Mouse (Mus musculus) ovary, adult 18-20 months (tissue): ENCODE data around the gene 1300017J02Rik.
A peak's percentile ranks its signal among the peaks of the same experiment; 100 is the strongest.
"Not testable (repeated sequence)": the region's sequence is repeated elsewhere in the genome, so short reads cannot be mapped to it uniquely, and the experiment has no call there.

Source experiments
- DNase-seq: peaks from one replicate; pipeline ENCODE4 v3.0.0; 2022; ENCODE audit warnings: low spot score, mixed read lengths

Gene 1300017J02Rik

DNA sequence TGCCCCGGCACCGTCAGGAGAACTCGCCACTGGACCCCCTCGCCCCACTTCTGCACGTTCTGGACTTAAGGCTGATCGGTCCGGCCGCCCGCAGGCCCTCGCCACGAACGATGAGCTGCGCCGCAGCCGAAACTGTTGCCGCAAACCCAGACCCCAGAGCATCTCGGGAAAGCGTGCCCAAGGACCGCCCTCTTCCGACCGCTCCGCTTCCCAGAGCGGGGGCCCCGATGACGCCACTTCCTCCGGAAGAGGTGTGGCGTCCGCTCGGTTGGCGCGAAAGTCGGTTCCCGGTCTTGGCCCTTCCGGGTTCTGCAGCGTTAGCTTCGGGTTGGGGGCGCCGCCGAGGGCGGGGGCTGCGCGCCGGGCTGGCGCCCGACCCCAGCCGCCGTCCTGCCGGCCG is at the start of gene 1300017J02Rik, which contains the start of gene Topbp1:
Gene 1300017J02Rik, minus strand, starts transcription at position 156 of the 400 bp plus-strand sequence.
Gene Topbp1, plus strand, starts transcription at position 289 of the 400 bp plus-strand sequence.
- DNase-seq = peak; percentile 87

GRCm38 (mm10) chr9:103353500-103354260 is 48.8 kb upstream of the 1300017J02Rik start:
- not testable (repeated sequence) for DNase-seq

GRCm38 (mm10) chr9:103348791-103349190 is 43.9 kb upstream of the 1300017J02Rik start:
- DNase-seq = no peak

DNA sequence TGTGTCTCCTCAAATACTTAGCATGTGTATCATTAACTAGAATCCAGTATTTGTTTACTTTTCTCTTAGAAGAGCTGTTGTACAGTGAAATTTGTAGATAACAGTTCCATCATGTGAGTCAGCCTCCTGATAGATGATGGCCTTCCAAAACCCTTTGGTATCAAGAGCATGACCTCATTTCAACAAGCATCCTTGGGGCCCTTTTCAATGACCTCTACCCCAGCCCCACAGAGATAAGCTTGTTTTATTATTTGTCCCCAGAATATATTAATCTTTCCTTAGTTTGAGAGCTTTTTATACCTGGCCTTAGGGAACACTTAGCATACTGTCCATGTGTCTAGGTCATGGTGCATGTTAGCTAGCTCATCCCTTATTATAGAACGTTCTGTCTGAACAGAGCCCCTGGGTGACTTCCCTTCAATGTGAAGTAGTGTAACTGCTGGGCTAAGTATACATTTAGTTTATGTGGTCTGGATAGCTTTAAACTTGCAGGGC is 43.2 kb upstream of the 1300017J02Rik start:
- no peak for DNase-seq

GRCm38 (mm10) chr9:103347045-103347444 is 42.2 kb upstream of the 1300017J02Rik start:
- DNase-seq = no peak

DNA sequence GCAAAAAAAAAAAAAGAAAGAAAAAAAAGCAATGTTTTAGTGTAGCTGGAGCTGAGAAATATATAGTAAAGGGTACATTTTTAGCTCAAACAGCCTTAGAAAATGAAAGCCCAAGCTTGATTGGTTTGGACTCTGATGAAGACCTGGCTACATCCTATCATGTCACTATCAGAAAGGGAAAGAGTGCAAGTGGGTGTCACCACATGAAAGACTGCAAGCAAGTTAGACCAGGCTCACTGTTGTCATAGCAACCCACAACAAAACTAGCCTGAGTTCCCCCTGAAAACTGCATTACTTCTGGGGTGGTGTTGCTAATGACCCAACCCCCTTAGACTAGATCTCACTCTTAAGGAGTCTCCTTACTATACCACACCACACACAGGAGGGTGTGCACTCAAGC is 32.0 kb upstream of the 1300017J02Rik start:
- DNase-seq = no peak

DNA sequence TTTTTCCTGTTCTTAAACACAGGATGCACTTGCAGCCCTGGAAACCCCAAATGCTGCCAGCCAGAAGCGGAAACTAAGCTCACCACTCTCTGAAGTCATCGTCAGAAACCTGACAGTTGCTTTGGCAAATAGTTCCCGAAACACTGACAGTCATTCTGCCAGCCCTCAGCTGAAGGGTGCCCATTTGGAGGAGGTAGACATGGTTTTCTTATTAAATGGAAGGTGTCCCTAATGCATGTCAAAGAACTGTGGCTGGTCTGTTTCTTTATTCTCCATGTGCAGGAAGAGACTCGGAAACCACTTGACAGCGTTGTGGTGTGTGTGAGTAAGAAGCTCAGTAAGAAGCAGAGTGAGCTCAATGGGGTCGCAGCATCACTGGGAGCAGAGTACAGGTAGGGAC is 27.8 kb upstream of the 1300017J02Rik start:
- DNase-seq = no peak

- DNase-seq = no peak
Measured at GRCm38 (mm10) chr9:103326449-103326848, 21.6 kb upstream of the 1300017J02Rik start.

DNA sequence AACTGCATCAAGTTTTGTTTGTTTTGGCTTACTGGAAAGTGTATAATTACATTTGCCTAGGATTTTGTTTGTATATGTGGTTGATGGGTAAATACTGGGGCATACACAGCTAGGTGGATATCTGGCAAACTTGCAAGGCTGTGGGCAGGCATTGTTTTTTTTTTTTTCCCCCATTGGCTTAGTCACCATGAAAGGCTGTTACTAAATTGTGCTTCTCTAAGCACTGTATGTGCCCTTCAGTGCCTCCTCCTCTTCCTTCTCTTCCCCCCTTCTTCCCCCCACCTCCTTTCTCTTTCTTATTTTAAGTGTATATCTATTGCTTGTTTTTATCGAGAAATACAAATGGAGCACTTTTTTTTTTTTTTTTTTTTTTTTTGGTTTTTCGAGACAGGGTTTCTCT is 19.8 kb upstream of the 1300017J02Rik start:
- no peak for DNase-seq

- no peak for DNase-seq
Measured at GRCm38 (mm10) chr9:103309832-103310231, 5.0 kb upstream of the 1300017J02Rik start.

DNA sequence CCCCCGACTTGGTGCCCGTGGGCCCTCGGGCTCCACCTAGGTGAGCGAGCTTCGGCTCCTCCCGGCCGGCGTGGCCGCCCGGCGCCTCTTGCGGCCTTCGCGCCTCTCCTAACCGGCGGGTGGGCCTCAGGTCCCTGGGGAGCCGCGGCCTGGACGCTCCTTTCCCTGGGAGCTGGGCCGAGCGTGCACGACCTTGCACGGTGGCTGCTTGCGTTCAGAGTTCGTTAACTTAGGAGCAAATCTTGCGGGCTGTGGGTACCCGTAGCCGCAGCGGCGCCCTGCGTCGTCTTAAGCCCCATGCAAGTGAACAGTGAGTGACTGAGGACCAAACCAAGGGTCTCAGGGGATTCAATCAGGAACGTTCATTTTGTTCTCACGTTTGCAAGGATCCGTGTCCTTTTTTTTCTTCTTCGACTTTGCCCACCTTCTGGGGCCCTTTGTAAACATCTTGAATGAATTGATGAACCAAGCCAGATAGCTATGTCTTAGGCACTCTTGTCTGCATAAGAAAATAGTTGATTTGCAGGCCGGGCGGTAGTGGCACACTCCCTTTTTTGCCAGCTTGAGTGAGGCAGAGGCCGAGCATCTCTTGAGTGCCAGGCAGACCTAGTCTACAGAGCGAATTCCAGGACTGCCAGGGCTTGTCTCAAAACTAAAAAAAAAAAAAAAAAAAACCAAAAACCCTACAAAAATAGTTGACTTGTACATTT is 605 bp upstream of the 1300017J02Rik start:
- DNase-seq = peak; percentile 7

GRCm38 (mm10) chr9:103302666-103303065 is 2.2 kb downstream of the 1300017J02Rik start:
- no peak for DNase-seq

DNA sequence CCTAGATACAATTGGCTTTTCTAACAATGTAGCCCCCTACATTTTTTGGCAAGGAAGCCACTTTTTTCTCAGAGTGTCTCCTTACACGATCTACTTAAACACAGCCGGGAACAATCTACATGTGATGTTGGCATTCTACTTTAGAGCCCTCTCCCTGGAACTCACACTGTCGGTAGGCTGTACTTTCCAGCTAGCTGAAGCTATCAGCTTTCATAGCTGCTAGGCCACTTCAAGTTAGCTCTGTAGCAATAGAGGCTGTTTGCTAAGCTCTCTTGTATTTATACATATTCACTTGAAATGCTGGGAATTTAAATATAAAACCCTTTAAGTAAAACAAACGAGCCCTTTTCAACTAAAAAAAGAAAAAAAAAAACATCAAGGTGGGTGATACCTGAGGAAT is 2.6 kb downstream of the 1300017J02Rik start:
- no peak for DNase-seq

GRCm38 (mm10) chr9:103301086-103301485 is 3.8 kb downstream of the 1300017J02Rik start:
- DNase-seq = no peak

DNA sequence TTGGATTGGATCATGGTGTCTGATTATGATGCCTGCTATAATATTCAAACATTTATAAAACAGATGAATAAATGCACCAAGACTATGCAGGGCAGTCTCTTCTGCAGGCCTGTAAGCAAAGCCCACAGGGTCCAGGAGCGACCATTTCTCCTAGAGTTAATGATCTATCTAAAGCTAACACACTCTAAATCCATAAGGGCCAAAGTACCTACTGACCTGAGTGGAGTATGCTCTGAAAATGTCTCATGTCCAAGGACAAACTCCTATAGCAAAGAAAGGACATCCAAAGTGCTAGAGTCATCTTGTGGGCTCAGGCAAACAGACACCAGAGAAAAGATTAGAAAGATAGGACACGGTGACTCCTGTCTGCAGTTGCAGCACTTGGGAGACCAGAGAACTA is 10.4 kb downstream of the 1300017J02Rik start:
- no peak for DNase-seq

- no peak for DNase-seq
Measured at GRCm38 (mm10) chr9:103288489-103289180, 16.2 kb downstream of the 1300017J02Rik start.

- no peak for DNase-seq
Measured at GRCm38 (mm10) chr9:103287840-103288488, 16.9 kb downstream of the 1300017J02Rik start.

- DNase-seq = no peak
Measured at GRCm38 (mm10) chr9:103286901-103287422, 17.9 kb downstream of the 1300017J02Rik start.

- DNase-seq = no peak
Measured at GRCm38 (mm10) chr9:103286396-103286795, 18.5 kb downstream of the 1300017J02Rik start.

DNA sequence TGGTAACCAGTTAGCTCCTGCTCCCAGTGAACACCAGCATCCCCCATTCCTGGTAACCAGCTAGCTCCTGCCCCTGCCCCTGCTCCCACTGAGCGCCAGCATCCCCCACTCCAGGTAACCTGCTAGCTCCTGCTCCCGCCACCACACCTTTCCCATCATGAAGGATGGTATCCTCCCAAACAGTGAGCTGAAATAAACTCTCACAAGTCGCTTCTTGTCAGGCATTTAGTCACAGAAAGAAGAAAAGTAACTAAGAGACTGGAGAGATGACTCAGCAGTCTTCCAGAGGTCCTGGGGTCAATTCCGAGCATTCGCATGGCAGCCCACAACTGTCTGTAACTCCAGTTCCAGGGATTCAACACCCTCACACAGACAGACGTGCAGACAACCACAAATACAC is 28.0 kb downstream of the 1300017J02Rik start:
- DNase-seq = no peak

GRCm38 (mm10) chr9:103275676-103276075 is 29.2 kb downstream of the 1300017J02Rik start:
- no peak for DNase-seq

GRCm38 (mm10) chr9:103274819-103275218 is 30.1 kb downstream of the 1300017J02Rik start:
- DNase-seq = no peak
